Mouse (Mus musculus): ENCODE results near the gene Zfp239. TPM values are rescaled to one million over a fixed set of nuclear protein-coding genes. Genes with fewer than 3 reads are reported as not detected.

Zfp239 gene
- total RNA-seq, 2 experiments from 2014 or later = 0.23 to 0.37 TPM

Other genes with a start within 250 kb of the Zfp239 start
- gene Zfp637, start 20.9 kb upstream of the Zfp239 start, total RNA-seq (2021) = 10 to 100 TPM; 35.0 to 35.2 TPM
- gene Hnrnpf, start 38.2 kb downstream of the Zfp239 start, total RNA-seq (2021) = 10 to 100 TPM; 83.2 to 98.9 TPM
- gene Fxyd4, start 75.6 kb downstream of the Zfp239 start, total RNA-seq (2021) = not detected
- under 1 TPM; 0.10 to 0.15 TPM for gene Rasgef1a, start 149.3 kb downstream of the Zfp239 start, total RNA-seq (2021)